16 mouse cellular contexts compared by ENCODE assay signal in genomic region chr11:46075507-46075906, GRCm38 (mm10).
"Had no signal": no experiment of that assay in that cellular context is flagged by ENCODE, and none has a peak within 500 bp of the region (broad histone marks: within the 10 kb centered on the region; RNA-seq: fewer than 3 reads in every experiment).

No protein-coding gene starts in this region.

- H3K4me2 ChIP-seq: limb, embryonic 12.5 days; midbrain, embryonic 13.5 days; neural tube, embryonic 15.5 days; stomach, embryonic 15.5 days had no signal

- H3K27me3 ChIP-seq: limb, embryonic 12.5 days; midbrain, embryonic 13.5 days; neural tube, embryonic 15.5 days; stomach, embryonic 15.5 days had no signal

- H3K4me3 ChIP-seq: layer of hippocampus, adult 2 months; limb, embryonic 12.5 days; midbrain, embryonic 13.5 days; myocyte; neural tube, embryonic 15.5 days; stomach, embryonic 15.5 days had no signal

- H3K9ac ChIP-seq: limb, embryonic 12.5 days; midbrain, embryonic 13.5 days; neural tube, embryonic 15.5 days; stomach, embryonic 15.5 days had no signal

- ATAC-seq: midbrain, embryonic 13.5 days had no signal

- DNase-seq: kidney, adult 11 months; kidney, adult 9 months; kidney, postnatal 10 days; kidney, postnatal 4 days; lung, adult 2 months; lung, postnatal 10 days; right cerebral cortex, adult 18-20 months; right cerebral cortex, postnatal 25 days; thymus, postnatal 36 days had no signal

- H3K27ac ChIP-seq: layer of hippocampus, adult 2 months; limb, embryonic 12.5 days; macrophage; midbrain, embryonic 13.5 days; neural tube, embryonic 15.5 days; stomach, embryonic 15.5 days had no signal

- H3K9me3 ChIP-seq: limb, embryonic 12.5 days; midbrain, embryonic 13.5 days; neural tube, embryonic 15.5 days; stomach, embryonic 15.5 days had no signal
